Mouse (Mus musculus) kidney, adult 2 months (tissue): ENCODE measurements around the gene Wdr83os.
"Not testable (repeated sequence)": the region's sequence is repeated elsewhere in the genome, so short reads cannot be mapped to it uniquely, and the experiment has no call there.

Source experiments
- CTCF ChIP-seq: fragments of 200-500 bp; conservative IDR thresholded peaks from 2 replicates; pipeline ENCODE4 v1.5.1; 2011; ENCODE audit warnings: low read depth, mild to moderate bottlenecking, control low read depth, low read length, moderate library complexity, mixed read lengths; ENCODE audit not compliant: insufficient read depth, insufficient read length
- POLR2A ChIP-seq: fragments of 200-500 bp; IDR thresholded peaks from one replicate; pipeline ENCODE4 v1.6.1; 2011; ENCODE audit warnings: low read depth, low read length, control low read depth

GRCm38 (mm10) chr8:85120251-85120650 is 39.7 kb downstream of the Wdr83os start:
- not testable (repeated sequence) for TF ChIP-seq POLR2A, CTCF
